Mouse (Mus musculus) MEL (cell line): ENCODE data around the gene Ms4a18. TPM values are rescaled to one million over a fixed set of nuclear protein-coding genes. Genes with fewer than 3 reads are reported as not detected.

Source experiments
- DNase-seq: peaks from one replicate; pipeline ENCODE4 v3.0.0; 2011; ENCODE audit warnings: low read depth, low spot score
- H3K27ac ChIP-seq: 2 replicates; pipeline ENCODE4 v1.5.1; 2012; ENCODE audit warnings: low read depth, mild to moderate bottlenecking, control low read depth, low read length, moderate library complexity; ENCODE audit not compliant: control insufficient read depth
- H3K27me3 ChIP-seq, 2 experiments: fragments of 150-350 bp in 1 of 2; sonication (generic) in 1 of 2; 2 replicates each; pipeline ENCODE4 v1.6.1; 2012; ENCODE audit warnings: low read length in 2 of 2, mild to moderate bottlenecking in 2 of 2, improper control_type of control experiment in 1 of 2, moderate library complexity in 1 of 2; ENCODE audit not compliant: insufficient read depth in 2 of 2, control insufficient read depth in 1 of 2
- H3K36me3 ChIP-seq, 2 experiments: 2 replicates each; pipeline ENCODE4 v1.6.1; 2012 to 2014; ENCODE audit warnings: low read length in 2 of 2, improper control_type of control experiment in 1 of 2, inconsistent platforms in 1 of 2, mild to moderate bottlenecking in 1 of 2; ENCODE audit not compliant: insufficient read depth in 2 of 2, control insufficient read depth in 1 of 2
- H3K4me1 ChIP-seq, 2 experiments: fragments of 150-350 bp in 1 of 2; sonication (generic) in 1 of 2; 2 replicates each; pipeline ENCODE4 v1.6.1; 2012; ENCODE audit warnings: low read length in 2 of 2, improper control_type of control experiment in 1 of 2, mild to moderate bottlenecking in 1 of 2; ENCODE audit not compliant: insufficient read depth in 2 of 2, control insufficient read depth in 1 of 2
- H3K4me3 ChIP-seq, 2 experiments: fragments of 150-350 bp in 1 of 2; sonication (generic) in 1 of 2; 2 replicates each; pipeline ENCODE4 v1.5.1; 2012; ENCODE audit warnings: low read depth in 2 of 2, low read length in 2 of 2, mild to moderate bottlenecking in 2 of 2, moderate library complexity in 2 of 2, control low read depth in 1 of 2, improper control_type of control experiment in 1 of 2; ENCODE audit not compliant: control insufficient read depth in 1 of 2, insufficient read depth in 1 of 2
- H3K79me2 ChIP-seq: 2 replicates; pipeline ENCODE4 v1.6.1; 2012; ENCODE audit warnings: mild to moderate bottlenecking, low read length, moderate library complexity; ENCODE audit not compliant: control insufficient read depth, poor library complexity, insufficient read depth
- H3K9ac ChIP-seq: 2 replicates; pipeline ENCODE4 v1.6.1; 2012; ENCODE audit warnings: low read depth, mild to moderate bottlenecking, control low read depth, low read length, moderate library complexity; ENCODE audit not compliant: control insufficient read depth, poor library complexity, severe bottlenecking
- H3K9me3 ChIP-seq: fragments of 150-350 bp; sonication (generic); replicated peaks from 2 replicates; pipeline ENCODE4 v1.6.1; 2012; ENCODE audit warnings: mild to moderate bottlenecking, low read length, improper control_type of control experiment, moderate library complexity; ENCODE audit not compliant: insufficient read depth
- CHD1 ChIP-seq: IDR thresholded peaks from 2 replicates; pipeline ENCODE4 v1.6.1; 2012; ENCODE audit warnings: low read depth, mild to moderate bottlenecking, inconsistent platforms, low read length, improper control_type of control experiment
- CHD2 ChIP-seq: IDR thresholded peaks from 2 replicates; pipeline ENCODE4 v1.6.1; 2011; ENCODE audit warnings: low read length, improper control_type of control experiment
- E2F4 ChIP-seq: IDR thresholded peaks from 2 replicates; pipeline ENCODE4 v1.6.1; 2011; ENCODE audit warnings: low read depth, low read length, improper control_type of control experiment, borderline replicate concordance
- EP300 ChIP-seq, 2 experiments: IDR thresholded peaks; 2 replicates each; pipeline ENCODE4 v1.6.1; 2011; ENCODE audit warnings: improper control_type of control experiment in 2 of 2, low read length in 2 of 2, low read depth in 1 of 2, mild to moderate bottlenecking in 1 of 2
- ETS1 ChIP-seq: IDR thresholded peaks from 2 replicates; pipeline ENCODE4 v1.6.1; 2012; ENCODE audit warnings: low read depth, mild to moderate bottlenecking, inconsistent platforms, low read length, improper control_type of control experiment, moderate library complexity
- GABPA ChIP-seq: IDR thresholded peaks from 2 replicates; pipeline ENCODE4 v1.6.1; 2012; ENCODE audit warnings: low read depth, mild to moderate bottlenecking, inconsistent platforms, low read length, improper control_type of control experiment, moderate library complexity
- GATA1 ChIP-seq: IDR thresholded peaks from 2 replicates; pipeline ENCODE4 v1.6.1; 2011; ENCODE audit warnings: low read depth, low read length, improper control_type of control experiment
- JUND ChIP-seq: IDR thresholded peaks from 2 replicates; pipeline ENCODE4 v1.6.1; 2011; ENCODE audit warnings: low read depth, mild to moderate bottlenecking, improper control_type of control experiment, low read length
- KAT2A ChIP-seq: conservative IDR thresholded peaks from 2 replicates; pipeline ENCODE4 v1.6.1; 2012; ENCODE audit warnings: low read depth, low read length, improper control_type of control experiment, inconsistent platforms
- MAX ChIP-seq: IDR thresholded peaks from 2 replicates; pipeline ENCODE4 v1.6.1; 2011; ENCODE audit warnings: low read length, improper control_type of control experiment
- MAZ ChIP-seq: IDR thresholded peaks from 2 replicates; pipeline ENCODE4 v1.6.1; 2012; ENCODE audit warnings: low read depth, mild to moderate bottlenecking, inconsistent platforms, low read length, improper control_type of control experiment
- MXI1 ChIP-seq: IDR thresholded peaks from 2 replicates; pipeline ENCODE4 v1.6.1; 2011; ENCODE audit warnings: mild to moderate bottlenecking, low read depth, low read length, improper control_type of control experiment
- MYC ChIP-seq: IDR thresholded peaks from 2 replicates; pipeline ENCODE4 v1.6.1; 2011; ENCODE audit warnings: low read depth, mild to moderate bottlenecking, low read length, improper control_type of control experiment, moderate library complexity
- NELFE ChIP-seq: IDR thresholded peaks from 2 replicates; pipeline ENCODE4 v1.6.1; 2011; ENCODE audit warnings: low read depth, low read length, improper control_type of control experiment
- NRF1 ChIP-seq: IDR thresholded peaks from 2 replicates; pipeline ENCODE4 v1.6.1; 2014; ENCODE audit warnings: low read depth, mild to moderate bottlenecking, inconsistent platforms, low read length, improper control_type of control experiment, moderate library complexity; ENCODE audit not compliant: poor library complexity, insufficient read depth, severe bottlenecking
- POLR2AphosphoS2 ChIP-seq: IDR thresholded peaks from 2 replicates; pipeline ENCODE4 v1.6.1; 2011; ENCODE audit warnings: low read length, improper control_type of control experiment
- POLR2AphosphoS5 ChIP-seq: IDR thresholded peaks from 2 replicates; pipeline ENCODE4 v1.6.1; 2012; ENCODE audit warnings: low read depth, borderline replicate concordance, mild to moderate bottlenecking, inconsistent platforms, low read length, moderate library complexity, mixed read lengths
- RAD21 ChIP-seq: IDR thresholded peaks from 2 replicates; pipeline ENCODE4 v1.6.1; 2011; ENCODE audit warnings: mild to moderate bottlenecking, low read depth, low read length, improper control_type of control experiment
- RCOR1 ChIP-seq: IDR thresholded peaks from 2 replicates; pipeline ENCODE4 v1.6.1; 2012; ENCODE audit warnings: low read depth, mild to moderate bottlenecking, inconsistent platforms, low read length, improper control_type of control experiment
- SMC3 ChIP-seq: IDR thresholded peaks from 2 replicates; pipeline ENCODE4 v1.6.1; 2011; ENCODE audit warnings: low read depth, low read length, improper control_type of control experiment
- TAL1 ChIP-seq: IDR thresholded peaks from 2 replicates; pipeline ENCODE4 v1.6.1; 2012; ENCODE audit warnings: mild to moderate bottlenecking, inconsistent platforms, low read length, moderate library complexity, mixed read lengths
- TCF12 ChIP-seq: IDR thresholded peaks from 2 replicates; pipeline ENCODE4 v1.6.1; 2014; ENCODE audit warnings: low read depth, mild to moderate bottlenecking, inconsistent platforms, low read length, improper control_type of control experiment, moderate library complexity
- UBTF ChIP-seq: IDR thresholded peaks from 2 replicates; pipeline ENCODE4 v1.6.1; 2012; ENCODE audit warnings: low read depth, mild to moderate bottlenecking, inconsistent platforms, low read length, improper control_type of control experiment, moderate library complexity, borderline replicate concordance; ENCODE audit not compliant: insufficient read depth
- USF1 ChIP-seq: IDR thresholded peaks from 2 replicates; pipeline ENCODE4 v1.6.1; 2014; ENCODE audit warnings: low read depth, mild to moderate bottlenecking, inconsistent platforms, low read length, improper control_type of control experiment, moderate library complexity
- USF2 ChIP-seq, 2 experiments: IDR thresholded peaks; 2 replicates each; pipeline ENCODE4 v1.6.1; 2011 to 2012; ENCODE audit warnings: improper control_type of control experiment in 2 of 2, low read length in 2 of 2, borderline replicate concordance in 1 of 2, inconsistent platforms in 1 of 2, low read depth in 1 of 2, mild to moderate bottlenecking in 1 of 2; ENCODE audit not compliant: insufficient read depth in 1 of 2
- ZNF384 ChIP-seq: IDR thresholded peaks from 2 replicates; pipeline ENCODE4 v1.6.1; 2012; ENCODE audit warnings: low read depth, mild to moderate bottlenecking, inconsistent platforms, low read length, improper control_type of control experiment
- polyA plus RNA-seq, 2 experiments: library from polyadenylated mRNA; stranded (reverse) in 1 of 2; unstranded in 1 of 2; fragments of >175 nt in 1 of 2; fragments of >200 nt in 1 of 2; gene quantifications; 2 replicates each; pipeline versions ENCODE4 v1.2.1 to v1.2.4; 2012; ENCODE audit warnings: low replicate concordance in 2 of 2, low read depth in 1 of 2; ENCODE audit not compliant: insufficient read length in 2 of 2, insufficient read depth in 1 of 2, missing spikeins in 1 of 2
- total RNA-seq: library from RNA; depleted of rRNA; stranded (reverse); fragments of 300-350 nt; gene quantifications from 2 replicates; pipeline ENCODE4 v1.2.3, GENCODE M21; 2012

Gene Ms4a18
- total and polyA plus RNA-seq, 3 experiments = not detected

DNA sequence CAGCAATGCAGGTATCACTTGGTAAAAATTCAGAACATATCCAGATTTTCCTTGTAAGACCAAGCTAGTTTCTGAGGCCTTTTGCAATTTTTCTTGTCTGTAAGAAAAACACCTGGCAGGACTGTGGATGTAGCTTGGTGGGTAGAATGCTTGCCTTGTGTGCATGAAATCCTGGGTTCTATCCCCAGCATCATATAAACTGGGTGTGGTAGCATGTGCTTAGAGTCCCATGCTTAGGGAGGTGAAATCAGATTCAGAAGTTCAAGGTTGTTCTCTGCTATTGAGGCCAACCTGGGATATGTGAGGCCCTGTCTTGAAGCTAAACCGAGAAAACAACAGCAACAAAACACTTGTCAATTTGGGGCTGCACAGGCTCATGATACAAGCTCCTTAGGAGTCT is 1.8 kb downstream of the Ms4a18 start:
- no peak for TF ChIP-seq GATA1
- TF ChIP-seq UBTF = no peak
- TF ChIP-seq USF1 = no peak
- no peak for TF ChIP-seq ZNF384
- TF ChIP-seq POLR2AphosphoS5 = no peak
- no peak for TF ChIP-seq KAT2A
- no peak for TF ChIP-seq CHD1
- TF ChIP-seq MAZ = no peak
- TF ChIP-seq JUND = no peak
- no peak for TF ChIP-seq RAD21
- no peak for TF ChIP-seq CHD2
- no peak for TF ChIP-seq GABPA
- no peak for TF ChIP-seq USF2 (IDR thresholded peaks at IDR 0.05; ENCODE audit: borderline replicate concordance in 1 of 2, insufficient read depth in 1 of 2, low read depth in 1 of 2, low read length in 2 of 2)
- no peak for TF ChIP-seq POLR2AphosphoS2
- no peak for TF ChIP-seq MAX
- no peak for TF ChIP-seq MXI1
- TF ChIP-seq E2F4 = no peak
- H3K9me3 ChIP-seq = no peaks in the 10 kb centered on the region
- no peak for DNase-seq
- H3K27ac ChIP-seq = no peak overlapping the region
- no peaks in the 10 kb centered on the region; a peak in 2 of 4 replicates for H3K27me3 ChIP-seq
- H3K79me2 ChIP-seq = no peaks in the 10 kb centered on the region
- H3K4me1 ChIP-seq = no peaks in the 10 kb centered on the region
- H3K36me3 ChIP-seq = no peaks in the 10 kb centered on the region
- H3K9ac ChIP-seq = no peak overlapping the region
- H3K4me3 ChIP-seq = no peak overlapping the region

DNA sequence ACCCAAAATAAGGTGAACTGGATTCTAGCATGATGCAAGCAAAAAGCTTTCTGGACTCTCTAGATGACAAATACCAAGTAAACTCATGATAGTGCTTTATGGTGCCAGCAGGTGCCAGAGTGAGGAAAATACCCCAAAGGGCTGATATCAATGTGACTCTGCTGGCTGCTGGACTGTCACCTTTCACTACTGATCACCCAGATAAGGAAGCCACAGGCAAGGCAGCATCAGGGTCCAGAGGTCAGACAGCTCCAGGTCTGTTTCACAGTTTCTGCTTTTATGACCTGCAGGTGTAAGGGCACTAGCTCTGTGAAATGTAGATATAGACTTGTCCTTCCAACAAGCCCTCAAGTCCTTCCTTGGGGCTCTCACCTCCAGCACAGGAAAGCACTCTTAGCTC is 2.4 kb downstream of the Ms4a18 start:
- Histone ChIP-seq H3K27me3 (no peaks in the 10 kb centered on the region; a peak in 2 of 4 replicates), H3K36me3 (no peaks in the 10 kb centered on the region), H3K9ac (no peak overlapping the region), H3K27ac (no peak overlapping the region), H3K9me3 (no peaks in the 10 kb centered on the region), H3K79me2 (no peaks in the 10 kb centered on the region), H3K4me1 (no peaks in the 10 kb centered on the region), H3K4me3 (no peak overlapping the region)
- TF ChIP-seq MYC = no peak
- no peak for TF ChIP-seq RCOR1
- no peak for TF ChIP-seq TAL1
- no peak for TF ChIP-seq SMC3
- TF ChIP-seq KAT2A = no peak
- no peak for TF ChIP-seq GABPA
- TF ChIP-seq MAZ = no peak
- TF ChIP-seq ETS1 = no peak
- TF ChIP-seq ZNF384 = no peak
- TF ChIP-seq EP300 (IDR thresholded peaks at IDR 0.05; ENCODE audit: low read depth in 1 of 2, low read length in 2 of 2) = no peak
- no peak for TF ChIP-seq TCF12
- no peak for TF ChIP-seq NRF1
- TF ChIP-seq UBTF = no peak
- no peak for TF ChIP-seq JUND
- no peak for TF ChIP-seq POLR2AphosphoS5
- no peak for TF ChIP-seq POLR2AphosphoS2
- TF ChIP-seq NELFE = no peak
- DNase-seq = no peak
